Mouse (Mus musculus): Measurements from ENCODE around the gene Zfp46.

Gene Zfp46

DNA sequence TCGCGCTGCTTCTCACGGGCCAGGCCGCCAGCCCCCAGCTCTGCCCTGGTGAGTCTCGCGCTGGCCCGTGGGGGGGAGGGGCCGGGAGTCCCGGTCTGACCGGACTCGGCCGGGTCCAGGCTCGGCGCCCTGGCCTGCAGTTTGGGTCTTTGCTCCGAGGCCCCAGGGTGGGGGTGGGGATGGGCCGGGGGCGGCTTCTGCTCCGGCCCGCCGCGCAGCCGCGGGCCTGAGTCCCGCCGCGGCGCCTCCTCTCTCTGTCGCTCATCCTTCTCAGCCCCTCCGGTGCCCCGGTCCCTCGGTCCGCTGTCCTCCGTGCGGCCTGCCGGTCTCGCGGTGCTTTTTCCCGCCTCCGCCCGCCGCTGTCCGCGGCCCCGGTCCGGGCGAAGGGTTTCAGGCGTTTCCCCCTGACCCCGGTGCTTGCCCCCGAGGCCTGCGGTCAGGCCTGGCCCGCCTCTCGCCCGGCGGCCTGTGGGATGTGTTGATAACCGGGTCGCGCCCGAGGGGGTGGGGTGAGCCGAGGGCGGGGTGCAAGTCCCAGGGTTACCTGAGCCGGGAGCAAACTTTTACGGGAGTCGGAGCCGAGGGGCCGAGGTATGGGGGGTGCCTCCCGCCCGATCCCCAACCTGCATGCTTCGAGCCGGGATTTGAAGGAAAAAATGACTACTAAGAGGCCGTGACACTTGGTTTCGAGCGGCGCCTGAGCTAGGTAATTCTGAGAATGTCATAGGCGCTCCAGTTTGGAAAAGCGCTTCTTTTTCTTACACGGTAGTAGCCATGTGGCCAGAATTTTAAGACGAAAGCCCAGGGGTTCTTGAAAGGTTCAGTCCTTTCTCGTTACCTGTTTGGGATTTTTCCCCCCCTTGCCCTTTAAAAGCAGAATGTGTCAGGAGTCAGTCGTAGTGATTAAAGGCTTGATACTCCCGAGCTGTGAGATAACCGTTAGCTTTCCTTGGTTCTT is 26.8 kb downstream of the Zfp46 start:
- DNase-seq (ENCODE audit: low spot score) = peak; percentile 18

GRCm38 (mm10) chr4:136312616-136313015 is 28.1 kb downstream of the Zfp46 start:
- no peak for DNase-seq (ENCODE audit: low spot score)

GRCm38 (mm10) chr4:136317667-136318066 is 33.2 kb downstream of the Zfp46 start:
- DNase-seq (ENCODE audit: low spot score) = no peak

DNA sequence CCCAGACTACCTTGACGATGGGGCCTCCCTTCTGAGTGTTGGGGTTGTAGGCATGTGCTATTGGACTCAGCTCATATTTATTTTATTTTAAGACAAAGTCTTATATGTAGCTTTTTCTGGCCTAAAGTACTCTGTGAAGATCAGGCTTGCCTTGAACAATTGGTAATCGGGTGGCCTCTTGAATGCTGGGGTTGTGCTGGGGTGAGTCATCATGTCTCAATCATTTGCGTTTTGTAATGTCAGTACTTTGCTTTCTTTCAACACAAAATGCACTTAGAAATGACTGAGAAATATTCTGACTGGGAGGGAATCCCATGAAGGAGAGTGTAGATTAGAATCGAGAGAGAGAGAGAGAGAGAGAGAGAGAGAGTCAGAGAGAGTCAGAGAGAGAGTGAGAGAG is 35.5 kb downstream of the Zfp46 start:
- no peak for DNase-seq (ENCODE audit: low spot score)

DNA sequence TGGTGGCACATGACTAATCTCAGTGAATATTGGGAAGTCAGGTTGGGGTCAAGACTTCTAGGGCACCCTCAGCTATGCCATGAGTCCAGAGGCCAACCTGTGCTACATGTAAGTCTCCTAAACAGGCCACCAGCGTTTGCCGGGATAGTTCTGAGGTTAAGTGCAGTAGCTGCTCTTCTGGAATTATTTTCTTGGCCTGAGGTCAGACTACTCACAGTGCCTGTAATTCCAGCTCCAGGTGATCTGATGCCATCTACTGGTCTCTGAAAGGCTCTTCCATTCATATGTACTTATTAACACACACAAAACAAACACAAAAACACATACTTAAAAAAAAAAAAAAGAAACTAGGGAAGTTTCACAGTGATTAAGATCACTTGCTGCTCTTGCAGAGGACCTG is 39.7 kb downstream of the Zfp46 start:
- no peak for DNase-seq (ENCODE audit: low spot score)

GRCm38 (mm10) chr4:136327238-136327637 is 42.8 kb downstream of the Zfp46 start:
- DNase-seq (ENCODE audit: low spot score) = no peak

DNA sequence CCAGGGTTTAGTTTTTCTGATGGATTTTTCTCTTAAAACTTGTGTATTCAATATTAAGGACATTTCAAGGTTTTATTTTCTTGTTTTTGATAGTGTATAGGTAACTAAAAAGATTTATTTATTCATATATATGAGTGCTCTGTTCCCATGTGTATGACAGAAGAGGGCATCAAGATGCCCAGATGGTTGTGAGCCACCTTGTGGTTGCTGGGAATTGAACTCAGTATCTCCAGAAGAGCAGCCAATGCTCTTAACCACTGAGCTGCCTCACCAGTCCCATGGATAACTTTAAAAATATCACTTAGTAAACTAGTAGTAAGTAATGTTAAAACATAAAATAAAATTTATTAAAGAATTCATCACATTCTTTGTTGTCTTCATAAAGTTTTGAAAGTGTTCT is 43.6 kb downstream of the Zfp46 start:
- no peak for DNase-seq (ENCODE audit: low spot score)

GRCm38 (mm10) chr4:136331709-136332108 is 47.2 kb downstream of the Zfp46 start:
- DNase-seq (ENCODE audit: low spot score) = no peak

- no peak for DNase-seq (ENCODE audit: low spot score)
These were observed 48.7 kb downstream of the Zfp46 start for GRCm38 (mm10) chr4:136333191-136333590.

DNA sequence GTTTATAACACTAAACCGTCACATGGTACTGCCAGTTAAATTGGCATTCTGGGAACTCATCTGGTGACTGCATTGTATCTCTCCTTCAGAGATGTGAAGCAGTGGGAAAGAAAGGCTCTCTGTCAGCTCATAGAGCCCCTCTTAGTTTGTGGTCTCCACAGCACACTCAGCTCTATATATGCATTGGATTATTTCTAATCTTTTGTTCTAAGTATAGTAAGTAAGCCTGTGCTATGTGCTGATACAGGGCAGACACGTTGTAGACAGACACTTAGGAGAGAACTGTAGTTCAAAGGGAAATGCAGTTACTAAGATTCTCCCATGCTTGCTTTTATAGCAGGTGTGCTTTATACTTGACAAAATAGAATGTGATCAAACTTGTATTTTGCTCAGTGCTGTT is 50.6 kb downstream of the Zfp46 start:
- DNase-seq (ENCODE audit: low spot score) = no peak

GRCm38 (mm10) chr4:136337129-136337528 is 52.6 kb downstream of the Zfp46 start:
- DNase-seq (ENCODE audit: low spot score) = no peak

All from ovary, postnatal 10 days (tissue).